Mouse (Mus musculus) ZHBTc4 (cell line): ENCODE measurements around the gene Faf2.
A peak's percentile ranks its signal among the peaks of the same experiment; 100 is the strongest.

Experiments used
- DNase-seq: peaks from one replicate; pipeline ENCODE4 v3.0.0-alpha.2; 2011; ENCODE audit warnings: low read depth, low spot score

Gene Faf2

DNA sequence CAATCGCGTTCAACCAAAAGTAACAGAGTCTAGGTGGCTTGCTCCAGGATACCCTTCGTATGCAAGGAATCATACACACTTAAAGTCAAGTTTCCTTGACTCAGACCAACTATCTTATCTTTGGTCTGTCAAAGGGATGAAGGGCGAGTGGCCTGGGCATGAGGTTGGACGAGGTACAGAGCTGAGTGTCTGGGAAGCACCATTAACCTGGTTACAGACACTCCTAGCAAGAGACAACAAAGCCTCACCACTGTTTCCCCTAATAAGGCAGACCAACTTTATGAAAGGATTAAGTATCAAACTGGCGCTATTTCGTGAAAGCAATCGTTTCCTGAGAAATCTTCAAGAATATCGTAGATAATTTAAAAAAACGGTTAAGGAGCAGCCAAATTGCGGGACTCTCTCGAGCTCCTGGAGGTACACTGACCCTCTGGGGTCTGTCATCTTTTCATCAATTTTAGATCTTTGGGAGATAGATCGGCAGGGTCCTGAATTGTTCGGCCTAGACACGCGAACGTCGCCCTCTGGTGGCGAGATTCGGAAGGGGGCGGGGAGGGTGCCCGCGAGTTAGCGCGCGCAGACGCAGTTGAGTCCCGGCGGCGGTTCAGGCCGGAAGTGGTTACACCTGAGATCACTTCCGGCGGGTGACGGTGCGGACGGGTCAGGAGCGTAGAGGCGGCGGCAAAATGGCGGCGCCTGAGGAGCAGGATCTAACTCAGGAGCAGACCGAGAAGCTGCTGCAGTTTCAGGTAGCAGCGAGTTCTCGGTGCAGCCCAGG, at the start of gene Faf2:
Gene Faf2 (plus strand): TSS at position 630 of the 778 bp plus-strand sequence.
- peak; percentile 98 for DNase-seq

GRCm38 (mm10) chr13:54572621-54573020, 49.0 kb upstream of the Faf2 start:
- no peak for DNase-seq

DNA sequence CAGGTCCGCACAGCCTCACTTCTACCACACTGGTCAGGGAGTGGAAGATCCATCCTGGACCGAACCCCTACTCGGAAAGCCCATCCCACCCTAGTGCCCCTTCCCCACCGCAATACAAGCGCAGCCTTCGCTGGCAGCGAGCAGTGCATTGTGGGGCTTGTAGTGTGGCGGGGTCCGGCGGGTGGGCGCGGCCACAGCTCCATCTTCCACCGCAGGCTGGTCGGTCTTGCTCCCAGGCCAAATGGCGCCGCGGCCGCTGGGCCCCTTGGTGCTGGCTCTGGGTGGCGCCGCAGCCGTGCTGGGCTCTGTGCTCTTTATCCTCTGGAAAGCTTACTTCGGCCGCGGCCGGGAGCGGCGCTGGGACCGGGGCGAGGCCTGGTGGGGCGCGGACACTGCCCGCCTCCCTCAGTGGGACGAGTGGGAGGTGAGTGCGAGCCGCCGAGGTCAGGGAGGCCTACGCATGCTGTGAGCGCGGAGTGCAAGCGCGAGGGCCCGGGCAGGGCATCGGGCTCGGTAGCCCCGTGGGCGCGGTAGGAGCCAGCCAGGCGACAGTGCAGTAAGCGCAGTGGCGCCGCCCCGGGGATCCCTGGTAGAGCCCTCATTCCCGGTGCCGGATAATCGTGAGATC, 46.6 kb upstream of the Faf2 start, which contains the start of gene Arl10:
Gene Arl10 (plus strand): TSS at position 162 of the 628 bp plus-strand sequence.
- peak; percentile 79 for DNase-seq

- no peak for DNase-seq
Observed at GRCm38 (mm10) chr13:54575489-54575888, 46.1 kb upstream of the Faf2 start.

GRCm38 (mm10) chr13:54577652-54578507, 43.7 kb upstream of the Faf2 start:
- peak; percentile 52 for DNase-seq

DNA sequence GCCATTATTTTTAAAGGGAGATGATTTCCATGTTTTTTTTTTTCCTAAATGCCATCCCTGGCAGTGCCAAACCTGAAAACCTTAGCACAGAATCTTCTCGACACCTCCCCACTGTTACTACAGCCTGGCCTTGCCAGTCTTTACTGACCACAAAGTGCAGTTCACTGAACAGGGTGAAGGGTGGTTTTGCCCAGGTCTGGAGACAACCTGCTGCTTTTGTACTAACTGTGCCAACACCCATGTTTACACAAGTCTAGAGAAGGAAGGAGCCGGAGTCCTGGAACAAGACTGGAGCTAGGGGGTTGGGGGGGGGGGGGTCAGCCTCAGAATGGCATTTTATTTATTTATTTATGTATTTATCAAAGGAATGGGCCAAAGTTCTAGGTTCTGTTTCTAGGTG, 40.2 kb upstream of the Faf2 start:
- DNase-seq = no peak

DNA sequence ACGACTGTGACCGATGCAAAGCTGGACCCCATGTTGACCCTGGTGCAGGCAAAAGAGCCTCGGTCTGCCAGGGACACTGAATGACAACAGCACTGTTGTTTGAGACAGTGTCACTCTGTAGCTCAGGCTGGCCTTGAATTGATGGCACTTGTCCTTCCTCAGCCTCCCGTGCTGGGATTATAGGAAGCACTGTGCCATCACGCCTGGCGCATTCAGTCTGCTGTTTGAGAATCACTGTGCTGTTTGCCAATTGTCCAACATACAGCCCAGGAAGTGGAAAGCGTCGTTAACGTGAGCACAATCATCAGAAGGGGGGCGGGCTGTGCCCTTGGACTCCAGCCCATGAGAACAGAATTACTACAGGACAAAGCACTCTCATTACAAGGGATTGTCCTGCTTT, 39.5 kb upstream of the Faf2 start:
- DNase-seq = no peak

DNA sequence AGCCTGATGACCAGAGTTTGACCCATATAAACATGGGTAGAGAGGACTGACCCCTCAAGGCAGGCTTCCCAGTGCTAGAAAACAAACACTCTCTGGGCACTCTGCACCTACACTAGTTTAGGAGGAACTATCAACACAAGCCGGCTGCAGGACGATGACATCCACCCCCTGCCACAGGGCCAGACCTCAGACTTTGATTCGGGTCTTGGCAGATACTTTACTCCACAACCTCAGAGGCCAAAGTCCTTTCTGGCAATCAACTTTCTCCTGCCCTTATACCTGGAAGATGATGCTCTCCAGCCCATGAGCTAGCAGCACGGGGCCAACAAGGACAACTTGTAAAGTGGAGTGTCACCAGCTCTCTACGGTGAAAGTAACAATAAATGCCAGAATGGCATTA, 38.7 kb upstream of the Faf2 start:
- no peak for DNase-seq

DNA sequence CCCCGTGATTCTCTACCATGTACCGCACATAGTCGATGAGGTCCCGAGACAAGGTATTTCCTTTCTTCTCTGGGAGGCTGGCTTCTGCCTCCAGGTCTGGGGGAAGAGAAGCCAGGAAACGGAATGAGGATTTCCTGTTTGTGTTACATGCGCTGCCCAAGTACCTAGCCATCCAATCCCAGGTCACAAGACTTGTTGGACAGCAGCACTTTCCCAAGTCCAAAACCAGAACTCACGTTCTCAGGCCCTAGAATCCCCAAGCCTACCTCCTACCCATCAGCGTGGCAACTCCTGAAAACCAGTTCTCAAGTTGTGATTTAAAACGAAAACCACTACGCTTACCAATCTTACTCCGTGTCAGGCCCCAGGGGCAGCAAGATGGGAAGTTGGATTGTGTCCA, 35.8 kb upstream of the Faf2 start:
- DNase-seq = no peak

- no peak for DNase-seq
Observed at GRCm38 (mm10) chr13:54589414-54589995, 32.1 kb upstream of the Faf2 start.

- peak; percentile 99 for DNase-seq
Observed at GRCm38 (mm10) chr13:54589996-54590951, 31.3 kb upstream of the Faf2 start, which contains the start of the genes Nop16 and Higd2a. Gene Nop16, minus strand, starts transcription at chr13:54590090. Gene Higd2a, plus strand, starts transcription at chr13:54590207.

DNA sequence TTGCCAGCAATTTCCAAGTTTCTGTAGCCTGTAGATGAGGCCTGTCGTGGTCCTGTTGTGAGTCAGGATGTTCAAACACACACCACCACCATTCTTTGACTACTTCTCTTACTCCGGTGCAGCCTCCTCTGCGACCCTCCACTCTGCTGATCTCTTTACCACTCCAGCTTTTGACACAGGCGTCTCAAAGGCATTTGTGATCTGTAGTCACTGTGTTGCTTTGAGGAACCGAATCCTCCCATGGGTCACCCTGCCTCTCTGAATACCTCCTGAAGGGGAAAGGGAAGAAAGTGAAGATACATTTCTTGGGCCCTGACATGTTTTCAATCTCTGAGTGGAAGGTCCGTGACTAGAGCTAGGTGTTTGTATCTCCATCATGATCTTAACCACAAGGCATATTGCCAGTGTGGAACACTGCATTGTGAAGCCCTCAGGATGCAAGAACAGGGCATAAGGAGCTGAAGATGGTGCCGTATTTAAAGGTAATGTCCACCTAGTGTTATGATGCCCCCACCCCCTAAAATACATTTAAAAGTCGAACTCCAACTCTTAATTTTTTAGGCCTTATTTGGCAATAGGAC, 29.7 kb upstream of the Faf2 start:
- DNase-seq = no peak

DNA sequence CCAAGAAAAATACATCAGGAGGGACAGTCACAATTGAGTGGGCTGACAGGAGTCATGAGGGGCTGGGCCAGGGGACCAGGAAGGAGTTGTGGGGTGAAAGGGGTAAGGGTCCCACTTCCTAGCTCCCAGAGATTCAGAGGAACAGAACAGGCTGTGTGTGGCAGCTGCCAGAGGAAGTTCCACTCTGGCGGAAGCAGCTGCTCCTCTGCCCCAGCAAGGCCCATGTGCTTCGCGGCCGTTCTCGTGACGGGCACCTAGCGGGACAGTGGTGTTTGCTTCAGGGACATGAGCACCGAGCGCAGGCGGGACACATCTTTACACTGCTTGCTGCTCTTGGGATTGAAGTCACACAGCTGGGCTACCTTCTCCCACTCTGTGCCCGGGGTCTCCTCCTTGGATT, 28.0 kb upstream of the Faf2 start:
- DNase-seq = no peak

- no peak for DNase-seq
Observed at GRCm38 (mm10) chr13:54596107-54596690, 25.4 kb upstream of the Faf2 start.

- no peak for DNase-seq
Observed at GRCm38 (mm10) chr13:54596870-54597269, 24.7 kb upstream of the Faf2 start.

DNA sequence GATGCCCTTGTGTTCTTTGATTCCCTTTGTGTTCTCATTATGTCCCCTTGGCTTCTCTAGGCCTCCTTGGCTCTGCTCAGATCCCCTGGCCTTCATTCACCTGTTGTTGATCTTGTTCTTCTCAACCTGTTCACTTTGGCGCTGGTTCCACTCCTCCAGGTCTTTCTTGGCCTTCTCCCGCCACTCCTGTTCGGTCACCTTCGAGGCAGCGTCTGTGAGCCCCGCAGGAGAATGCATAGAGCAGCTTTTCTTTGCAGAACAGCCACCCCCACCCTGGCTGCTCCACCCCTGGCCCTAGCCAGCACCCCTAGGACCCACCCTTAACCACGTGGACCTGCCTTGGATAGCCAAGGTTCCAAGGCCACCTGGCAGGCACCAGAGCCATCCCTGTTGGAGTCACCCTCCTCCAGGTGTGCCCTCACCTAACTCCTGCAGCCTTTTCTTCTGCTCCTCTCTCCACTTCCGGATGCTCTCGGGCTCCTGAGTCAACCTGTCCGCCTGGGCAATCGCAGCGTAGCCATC, 22.9 kb upstream of the Faf2 start:
- no peak for DNase-seq

DNA sequence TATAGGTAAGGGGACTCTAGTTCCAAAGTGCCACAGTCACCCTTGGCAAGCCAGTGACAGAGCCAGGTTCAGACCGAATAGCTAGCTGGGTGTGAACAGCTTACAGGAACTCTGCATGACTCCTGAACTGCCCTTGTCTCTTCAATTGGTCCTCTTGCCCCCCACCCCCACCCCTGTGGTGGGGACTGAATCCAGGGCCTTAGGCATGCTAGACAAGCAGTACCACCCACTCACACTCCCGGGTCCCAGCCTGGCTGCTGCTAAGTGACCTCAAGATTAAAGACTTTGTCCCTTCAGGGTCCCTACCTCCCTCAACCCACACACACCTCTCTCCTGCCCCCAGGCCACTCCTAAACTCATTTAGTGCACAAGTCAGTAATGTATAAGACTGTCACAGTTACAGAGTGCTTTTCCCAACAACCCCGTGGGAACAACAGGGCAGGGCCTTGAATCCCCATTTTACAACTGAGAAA, 18.9 kb upstream of the Faf2 start:
- DNase-seq = peak; percentile 92

GRCm38 (mm10) chr13:54603501-54603900, 18.1 kb upstream of the Faf2 start:
- peak; percentile 55 for DNase-seq

- no peak for DNase-seq
Observed at GRCm38 (mm10) chr13:54604221-54604620, 17.4 kb upstream of the Faf2 start.
